Mouse (Mus musculus): ENCODE results near the gene Galntl6. TPM values are rescaled to one million over a fixed set of nuclear protein-coding genes. Genes with fewer than 3 reads are reported as not detected.

The Galntl6 gene
- polyA plus RNA-seq, 1 experiment = 0.02 TPM

- no peak for TF ChIP-seq GATA1 (IDR thresholded peaks at IDR 0.05; ENCODE audit: low read length)
Observed at GRCm38 (mm10) chr8:58442696-58443095, 469.7 kb downstream of the Galntl6 start.

- TF ChIP-seq GATA1 (IDR thresholded peaks at IDR 0.05; ENCODE audit: low read length) = no peak
Observed at GRCm38 (mm10) chr8:58418481-58418880, 494.0 kb downstream of the Galntl6 start.

GRCm38 (mm10) chr8:58417551-58417950, 494.9 kb downstream of the Galntl6 start:
- no peak for TF ChIP-seq GATA1 (IDR thresholded peaks at IDR 0.05; ENCODE audit: low read length)

GRCm38 (mm10) chr8:58396500-58396899, 515.9 kb downstream of the Galntl6 start:
- no peak for TF ChIP-seq GATA1 (IDR thresholded peaks at IDR 0.05; ENCODE audit: low read length)

GRCm38 (mm10) chr8:58395879-58396278, 516.6 kb downstream of the Galntl6 start:
- no peak for TF ChIP-seq GATA1 (IDR thresholded peaks at IDR 0.05; ENCODE audit: low read length)

GRCm38 (mm10) chr8:58372389-58372788, 540.1 kb downstream of the Galntl6 start:
- no peak for TF ChIP-seq GATA1 (IDR thresholded peaks at IDR 0.05; ENCODE audit: low read length)

GRCm38 (mm10) chr8:58371979-58372378, 540.5 kb downstream of the Galntl6 start:
- no peak for TF ChIP-seq GATA1 (IDR thresholded peaks at IDR 0.05; ENCODE audit: low read length)

GRCm38 (mm10) chr8:58331151-58331550, 581.3 kb downstream of the Galntl6 start:
- TF ChIP-seq GATA1 (IDR thresholded peaks at IDR 0.05; ENCODE audit: low read length) = no peak

GRCm38 (mm10) chr8:58313482-58313881, 599.0 kb downstream of the Galntl6 start:
- TF ChIP-seq GATA1 (IDR thresholded peaks at IDR 0.05; ENCODE audit: low read length) = no peak

GRCm38 (mm10) chr8:58291487-58291886, 621.0 kb downstream of the Galntl6 start:
- TF ChIP-seq GATA1 (IDR thresholded peaks at IDR 0.05; ENCODE audit: low read length) = no peak

GRCm38 (mm10) chr8:58290080-58290479, 622.4 kb downstream of the Galntl6 start:
- TF ChIP-seq GATA1 (IDR thresholded peaks at IDR 0.05; ENCODE audit: low read length) = no peak

- TF ChIP-seq GATA1 (IDR thresholded peaks at IDR 0.05; ENCODE audit: low read length) = no peak
Observed at GRCm38 (mm10) chr8:58265485-58265884, 647.0 kb downstream of the Galntl6 start.

GRCm38 (mm10) chr8:58258577-58259315, 653.7 kb downstream of the Galntl6 start:
- no peak for TF ChIP-seq GATA1 (IDR thresholded peaks at IDR 0.05; ENCODE audit: low read length)

- TF ChIP-seq GATA1 (IDR thresholded peaks at IDR 0.05; ENCODE audit: low read length) = no peak
Observed at GRCm38 (mm10) chr8:58253620-58254019, 658.8 kb downstream of the Galntl6 start.

- no peak for TF ChIP-seq GATA1 (IDR thresholded peaks at IDR 0.05; ENCODE audit: low read length)
Observed at GRCm38 (mm10) chr8:58244830-58245229, 667.6 kb downstream of the Galntl6 start.

GRCm38 (mm10) chr8:58234220-58234619, 678.2 kb downstream of the Galntl6 start:
- no peak for TF ChIP-seq GATA1 (IDR thresholded peaks at IDR 0.05; ENCODE audit: low read length)

- no peak for TF ChIP-seq GATA1 (IDR thresholded peaks at IDR 0.05; ENCODE audit: low read length)
Observed at GRCm38 (mm10) chr8:58228725-58229124, 683.7 kb downstream of the Galntl6 start.
